Mouse (Mus musculus) c-Kit-positive CD71-negative TER-119-negative erythroid progenitor cells, embryonic 14.5 days (primary cell): ENCODE results near the gene Defa28.
"Not testable (repeated sequence)": the region's sequence is repeated elsewhere in the genome, so short reads cannot be mapped to it uniquely, and the experiment has no call there.

Experiments used
- DNase-seq: peaks from one replicate; pipeline ENCODE4 v3.0.0-alpha.2; 2013; ENCODE audit warnings: low read depth

The Defa28 gene

GRCm38 (mm10) chr8:21582706-21583105 lies at the start of gene Defa28:
TSS of gene Defa28 (plus strand) at chr8:21583006.
- not testable (repeated sequence) for DNase-seq

- not testable (repeated sequence) for DNase-seq
These were observed 17.7 kb upstream of the Defa28 start, which contains the start of gene Defa37 for GRCm38 (mm10) chr8:21565086-21565485. TSS of gene Defa37 (plus strand) at chr8:21565386.

- not testable (repeated sequence) for DNase-seq
These were observed 11.6 kb downstream of the Defa28 start, which contains the start of gene Gm7861 for GRCm38 (mm10) chr8:21594408-21594807. TSS of gene Gm7861 (minus strand) at chr8:21594508.

- DNase-seq: not testable (repeated sequence)
These were observed 35.1 kb downstream of the Defa28 start, which contains the start of gene Defa26 for GRCm38 (mm10) chr8:21617883-21618282. TSS of gene Defa26 (plus strand) at chr8:21618183.
